Mouse (Mus musculus) MEL (cell line): ENCODE data around the gene Zfp512b. TPM values are rescaled to one million over a fixed set of nuclear protein-coding genes. Genes with fewer than 3 reads are reported as not detected.

Experiments used
- DNase-seq: peaks from one replicate; pipeline ENCODE4 v3.0.0; 2011; ENCODE audit warnings: low read depth, low spot score
- H3K27ac ChIP-seq: 2 replicates; pipeline ENCODE4 v1.5.1; 2012; ENCODE audit warnings: low read depth, mild to moderate bottlenecking, control low read depth, low read length, moderate library complexity; ENCODE audit not compliant: control insufficient read depth
- H3K27me3 ChIP-seq, 2 experiments: fragments of 150-350 bp in 1 of 2; sonication (generic) in 1 of 2; 2 replicates each; pipeline ENCODE4 v1.6.1; 2012; ENCODE audit warnings: low read length in 2 of 2, mild to moderate bottlenecking in 2 of 2, improper control_type of control experiment in 1 of 2, moderate library complexity in 1 of 2; ENCODE audit not compliant: insufficient read depth in 2 of 2, control insufficient read depth in 1 of 2
- H3K36me3 ChIP-seq, 2 experiments: 2 replicates each; pipeline ENCODE4 v1.6.1; 2012 to 2014; ENCODE audit warnings: low read length in 2 of 2, improper control_type of control experiment in 1 of 2, inconsistent platforms in 1 of 2, mild to moderate bottlenecking in 1 of 2; ENCODE audit not compliant: insufficient read depth in 2 of 2, control insufficient read depth in 1 of 2
- H3K4me1 ChIP-seq, 2 experiments: fragments of 150-350 bp in 1 of 2; sonication (generic) in 1 of 2; 2 replicates each; pipeline ENCODE4 v1.6.1; 2012; ENCODE audit warnings: low read length in 2 of 2, improper control_type of control experiment in 1 of 2, mild to moderate bottlenecking in 1 of 2; ENCODE audit not compliant: insufficient read depth in 2 of 2, control insufficient read depth in 1 of 2
- H3K4me3 ChIP-seq, 2 experiments: fragments of 150-350 bp in 1 of 2; sonication (generic) in 1 of 2; 2 replicates each; pipeline ENCODE4 v1.5.1; 2012; ENCODE audit warnings: low read depth in 2 of 2, low read length in 2 of 2, mild to moderate bottlenecking in 2 of 2, moderate library complexity in 2 of 2, control low read depth in 1 of 2, improper control_type of control experiment in 1 of 2; ENCODE audit not compliant: control insufficient read depth in 1 of 2, insufficient read depth in 1 of 2
- H3K79me2 ChIP-seq: 2 replicates; pipeline ENCODE4 v1.6.1; 2012; ENCODE audit warnings: mild to moderate bottlenecking, low read length, moderate library complexity; ENCODE audit not compliant: control insufficient read depth, poor library complexity, insufficient read depth
- H3K9ac ChIP-seq: 2 replicates; pipeline ENCODE4 v1.6.1; 2012; ENCODE audit warnings: low read depth, mild to moderate bottlenecking, control low read depth, low read length, moderate library complexity; ENCODE audit not compliant: control insufficient read depth, poor library complexity, severe bottlenecking
- H3K9me3 ChIP-seq: fragments of 150-350 bp; sonication (generic); replicated peaks from 2 replicates; pipeline ENCODE4 v1.6.1; 2012; ENCODE audit warnings: mild to moderate bottlenecking, low read length, improper control_type of control experiment, moderate library complexity; ENCODE audit not compliant: insufficient read depth
- CHD2 ChIP-seq: IDR thresholded peaks from 2 replicates; pipeline ENCODE4 v1.6.1; 2011; ENCODE audit warnings: low read length, improper control_type of control experiment
- CTCF ChIP-seq, 3 experiments: IDR thresholded peaks in 2 of 3; conservative IDR thresholded peaks in 1 of 3; 2 replicates each; pipeline ENCODE4 v1.5.1; 2011 to 2012; ENCODE audit warnings: low read length in 3 of 3, low read depth in 2 of 3, mild to moderate bottlenecking in 2 of 3, improper control_type of control experiment in 1 of 3, inconsistent platforms in 1 of 3, mixed read lengths in 1 of 3, moderate library complexity in 1 of 3; ENCODE audit not compliant: control insufficient read depth in 1 of 3, insufficient read depth in 1 of 3, poor library complexity in 1 of 3, severe bottlenecking in 1 of 3
- E2F4 ChIP-seq: IDR thresholded peaks from 2 replicates; pipeline ENCODE4 v1.6.1; 2011; ENCODE audit warnings: low read depth, low read length, improper control_type of control experiment, borderline replicate concordance
- EP300 ChIP-seq, 2 experiments: IDR thresholded peaks; 2 replicates each; pipeline ENCODE4 v1.6.1; 2011; ENCODE audit warnings: improper control_type of control experiment in 2 of 2, low read length in 2 of 2, low read depth in 1 of 2, mild to moderate bottlenecking in 1 of 2
- ETS1 ChIP-seq: IDR thresholded peaks from 2 replicates; pipeline ENCODE4 v1.6.1; 2012; ENCODE audit warnings: low read depth, mild to moderate bottlenecking, inconsistent platforms, low read length, improper control_type of control experiment, moderate library complexity
- GATA1 ChIP-seq: IDR thresholded peaks from 2 replicates; pipeline ENCODE4 v1.6.1; 2011; ENCODE audit warnings: low read depth, low read length, improper control_type of control experiment
- HCFC1 ChIP-seq: IDR thresholded peaks from 2 replicates; pipeline ENCODE4 v1.6.1; 2012; ENCODE audit warnings: low read depth, mild to moderate bottlenecking, inconsistent platforms, low read length, improper control_type of control experiment, moderate library complexity
- KAT2A ChIP-seq: conservative IDR thresholded peaks from 2 replicates; pipeline ENCODE4 v1.6.1; 2012; ENCODE audit warnings: low read depth, low read length, improper control_type of control experiment, inconsistent platforms
- MEF2A ChIP-seq: IDR thresholded peaks from 2 replicates; pipeline ENCODE4 v1.6.1; 2014; ENCODE audit warnings: low read depth, mild to moderate bottlenecking, inconsistent platforms, low read length, improper control_type of control experiment; ENCODE audit not compliant: poor library complexity, insufficient replicate concordance, severe bottlenecking; ENCODE audit errors: extremely low read depth
- MXI1 ChIP-seq: IDR thresholded peaks from 2 replicates; pipeline ENCODE4 v1.6.1; 2011; ENCODE audit warnings: mild to moderate bottlenecking, low read depth, low read length, improper control_type of control experiment
- MYB ChIP-seq: IDR thresholded peaks from 2 replicates; pipeline ENCODE4 v1.6.1; 2011; ENCODE audit warnings: mild to moderate bottlenecking, low read depth, low read length, improper control_type of control experiment
- POLR2A ChIP-seq, 2 experiments: IDR thresholded peaks; 2 replicates each; pipeline ENCODE4 v1.6.1; 2011 to 2012; ENCODE audit warnings: low read length in 2 of 2, mild to moderate bottlenecking in 2 of 2, control low read depth in 1 of 2, improper control_type of control experiment in 1 of 2, low read depth in 1 of 2, moderate library complexity in 1 of 2; ENCODE audit not compliant: control insufficient read depth in 1 of 2, insufficient read depth in 1 of 2, poor library complexity in 1 of 2
- RAD21 ChIP-seq: IDR thresholded peaks from 2 replicates; pipeline ENCODE4 v1.6.1; 2011; ENCODE audit warnings: mild to moderate bottlenecking, low read depth, low read length, improper control_type of control experiment
- RCOR1 ChIP-seq: IDR thresholded peaks from 2 replicates; pipeline ENCODE4 v1.6.1; 2012; ENCODE audit warnings: low read depth, mild to moderate bottlenecking, inconsistent platforms, low read length, improper control_type of control experiment
- SIN3A ChIP-seq: IDR thresholded peaks from 2 replicates; pipeline ENCODE4 v1.6.1; 2012; ENCODE audit warnings: low read length, improper control_type of control experiment, inconsistent platforms
- SMC3 ChIP-seq: IDR thresholded peaks from 2 replicates; pipeline ENCODE4 v1.6.1; 2011; ENCODE audit warnings: low read depth, low read length, improper control_type of control experiment
- TAL1 ChIP-seq: IDR thresholded peaks from 2 replicates; pipeline ENCODE4 v1.6.1; 2012; ENCODE audit warnings: mild to moderate bottlenecking, inconsistent platforms, low read length, moderate library complexity, mixed read lengths
- TBP ChIP-seq: IDR thresholded peaks from 2 replicates; pipeline ENCODE4 v1.8.0; 2011; ENCODE audit warnings: low read depth, low read length, improper control_type of control experiment
- TCF12 ChIP-seq: IDR thresholded peaks from 2 replicates; pipeline ENCODE4 v1.6.1; 2014; ENCODE audit warnings: low read depth, mild to moderate bottlenecking, inconsistent platforms, low read length, improper control_type of control experiment, moderate library complexity
- USF2 ChIP-seq, 2 experiments: IDR thresholded peaks; 2 replicates each; pipeline ENCODE4 v1.6.1; 2011 to 2012; ENCODE audit warnings: improper control_type of control experiment in 2 of 2, low read length in 2 of 2, borderline replicate concordance in 1 of 2, inconsistent platforms in 1 of 2, low read depth in 1 of 2, mild to moderate bottlenecking in 1 of 2; ENCODE audit not compliant: insufficient read depth in 1 of 2
- ZC3H11A ChIP-seq: IDR thresholded peaks from 2 replicates; pipeline ENCODE4 v1.6.1; 2012; ENCODE audit warnings: low read depth, mild to moderate bottlenecking, inconsistent platforms, low read length, improper control_type of control experiment
- ZKSCAN1 ChIP-seq: IDR thresholded peaks from 2 replicates; pipeline ENCODE4 v1.6.1; 2012; ENCODE audit warnings: low read depth, mild to moderate bottlenecking, inconsistent platforms, low read length, improper control_type of control experiment, moderate library complexity
- ZNF384 ChIP-seq: IDR thresholded peaks from 2 replicates; pipeline ENCODE4 v1.6.1; 2012; ENCODE audit warnings: low read depth, mild to moderate bottlenecking, inconsistent platforms, low read length, improper control_type of control experiment
- polyA plus RNA-seq, 2 experiments: library from polyadenylated mRNA; stranded (reverse) in 1 of 2; unstranded in 1 of 2; fragments of >175 nt in 1 of 2; fragments of >200 nt in 1 of 2; gene quantifications; 2 replicates each; pipeline versions ENCODE4 v1.2.1 to v1.2.4; 2012; ENCODE audit warnings: low replicate concordance in 2 of 2, low read depth in 1 of 2; ENCODE audit not compliant: insufficient read length in 2 of 2, insufficient read depth in 1 of 2, missing spikeins in 1 of 2
- total RNA-seq: library from RNA; depleted of rRNA; stranded (reverse); fragments of 300-350 nt; gene quantifications from 2 replicates; pipeline ENCODE4 v1.2.3, GENCODE M21; 2012

Gene Zfp512b
- total and polyA plus RNA-seq, 3 experiments: 15.5 to 37.6 TPM; not detected in 1

DNA sequence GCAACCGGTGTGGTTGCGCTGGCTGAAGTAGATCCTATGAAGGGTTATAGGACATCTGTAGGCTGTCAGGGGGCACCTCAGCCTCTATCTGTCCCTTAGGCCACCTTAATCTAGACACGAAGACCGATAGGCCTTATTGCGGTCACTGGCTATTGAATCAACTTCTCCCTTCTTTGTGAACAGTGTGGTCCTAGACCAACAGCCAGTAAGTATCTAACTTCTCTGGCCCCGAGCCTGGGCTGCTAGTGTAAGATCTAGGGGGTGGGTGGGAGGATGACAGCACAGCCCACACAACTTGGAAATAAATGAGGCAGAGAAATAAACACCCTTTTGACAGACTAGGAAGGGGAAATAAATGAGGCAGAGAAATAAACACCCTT is 429 bp upstream of the Zfp512b start:
- H3K4me3 ChIP-seq: peak overlapping the region; percentile 74 to 98
- peaks cover 3 to 21% of the 10 kb centered on the region in 2 experiments for H3K4me1 ChIP-seq
- peaks cover 14% of the 10 kb centered on the region for H3K79me2 ChIP-seq
- H3K9ac ChIP-seq: peak overlapping the region; percentile 81
- H3K27ac ChIP-seq: peak overlapping the region; percentile 90
- TF ChIP-seq USF2 (IDR thresholded peaks at IDR 0.05; ENCODE audit: borderline replicate concordance in 1 of 2, insufficient read depth in 1 of 2, low read depth in 1 of 2, low read length in 2 of 2) (no peak), TCF12 (peak; percentile 14; the same call in 1 of the 2 replicates), RAD21 (no peak), EP300 (IDR thresholded peaks at IDR 0.05; ENCODE audit: low read depth in 1 of 2, low read length in 2 of 2) (peak; percentile 53 to 60; a peak in 2 of 4 replicates), E2F4 (no peak), CTCF (IDR thresholded peaks at IDR 0.05 in 2 of 3, conservative IDR thresholded peaks at IDR 0.05 in 1 of 3; ENCODE audit: control insufficient read depth in 1 of 3, insufficient read depth in 1 of 3, low read depth in 2 of 3, low read length in 3 of 3, poor library complexity in 1 of 3, severe bottlenecking in 1 of 3) (no peak), SIN3A (peak; percentile 86), ZKSCAN1 (no peak), RCOR1 (peak; percentile 41; the same call in 1 of the 2 replicates), ZC3H11A (no peak), MXI1 (peak; percentile 14; the same call in 1 of the 2 replicates), MYB (peak; percentile 8; the same call in 1 of the 2 replicates), ETS1 (0 out of 2 replicates have a peak, but pooled peaks have one; percentile 4), HCFC1 (peak; percentile 44), MEF2A (no peak), CHD2 (no peak), TAL1 (no peak; the same call in 1 of the 2 replicates), TBP (peak; percentile 67; the same call in 1 of the 2 replicates), GATA1 (no peak), KAT2A (no peak; the same call in 1 of the 2 replicates), ZNF384 (no peak), POLR2A (IDR thresholded peaks at IDR 0.05; ENCODE audit: control insufficient read depth in 1 of 2, insufficient read depth in 1 of 2, low read depth in 1 of 2, low read length in 2 of 2, poor library complexity in 1 of 2) (peak in 1 of 2 experiments; percentile 48; a peak in 2 of 4 replicates), SMC3 (0 out of 2 replicates have a peak, but pooled peaks have one; percentile 2)
- TF ChIP-seq, all 39 proteins: peak for 11
- H3K27me3 ChIP-seq: no peaks in the 10 kb centered on the region
- peaks cover 0 to 11% of the 10 kb centered on the region in 2 experiments; a peak in 3 of 4 replicates for H3K36me3 ChIP-seq
- DNase-seq: peak; percentile 89
- H3K9me3 ChIP-seq: no peaks in the 10 kb centered on the region
